Mouse (Mus musculus): ENCODE measurements around the gene Fam198a. TPM values are rescaled to one million over a fixed set of nuclear protein-coding genes. Genes with fewer than 3 reads are reported as not detected.

Gene Fam198a
- total and polyA plus RNA-seq, 3 experiments: 0.12 to 0.26 TPM; not detected in 1

GRCm38 (mm10) chr9:121995077-121995476 is 44.3 kb downstream of the Fam198a start:
- no peak overlapping the region for H3K9ac ChIP-seq (ENCODE audit: control insufficient read depth, low read depth, low read length, poor library complexity, severe bottlenecking)
- no peak overlapping the region for H3K4me3 ChIP-seq (ENCODE audit: control insufficient read depth in 1 of 2, insufficient read depth in 1 of 2, low read depth in 2 of 2, low read length in 2 of 2)

GRCm38 (mm10) chr9:121995508-121996131 is 44.8 kb downstream of the Fam198a start:
- H3K9me3 ChIP-seq (replicated peaks; ENCODE audit: insufficient read depth, low read length): no peaks in the 10 kb centered on the region
- TF ChIP-seq JUND (IDR thresholded peaks at IDR 0.05; ENCODE audit: low read depth, low read length) (no peak), E2F4 (IDR thresholded peaks at IDR 0.05; ENCODE audit: borderline replicate concordance, low read depth, low read length) (no peak), MXI1 (IDR thresholded peaks at IDR 0.05; ENCODE audit: low read depth, low read length) (no peak), BHLHE40 (IDR thresholded peaks at IDR 0.05; ENCODE audit: borderline replicate concordance, low read depth, low read length) (no peak), ZC3H11A (IDR thresholded peaks at IDR 0.05; ENCODE audit: low read depth, low read length) (no peak), CHD2 (IDR thresholded peaks at IDR 0.05; ENCODE audit: low read length) (no peak), POLR2AphosphoS5 (IDR thresholded peaks at IDR 0.05; ENCODE audit: borderline replicate concordance, low read depth, low read length) (no peak), POLR2AphosphoS2 (IDR thresholded peaks at IDR 0.05; ENCODE audit: low read length) (no peak), RCOR1 (IDR thresholded peaks at IDR 0.05; ENCODE audit: low read depth, low read length) (no peak), MYB (IDR thresholded peaks at IDR 0.05; ENCODE audit: low read depth, low read length) (no peak), TAL1 (IDR thresholded peaks at IDR 0.05; ENCODE audit: low read length) (no peak), NRF1 (IDR thresholded peaks at IDR 0.05; ENCODE audit: insufficient read depth, low read depth, low read length, poor library complexity, severe bottlenecking) (no peak), NELFE (IDR thresholded peaks at IDR 0.05; ENCODE audit: low read depth, low read length) (no peak), KAT2A (conservative IDR thresholded peaks at IDR 0.05; ENCODE audit: low read depth, low read length) (no peak), ELF1 (IDR thresholded peaks at IDR 0.05; ENCODE audit: low read depth, low read length) (no peak), MAX (IDR thresholded peaks at IDR 0.05; ENCODE audit: low read length) (no peak), USF1 (IDR thresholded peaks at IDR 0.05; ENCODE audit: low read depth, low read length) (no peak), RAD21 (IDR thresholded peaks at IDR 0.05; ENCODE audit: low read depth, low read length) (no peak)
- H3K27ac ChIP-seq (ENCODE audit: control insufficient read depth, low read depth, low read length): no peak overlapping the region
- no peaks in the 10 kb centered on the region for H3K4me1 ChIP-seq (ENCODE audit: control insufficient read depth in 1 of 2, insufficient read depth in 2 of 2, low read length in 2 of 2)
- no peaks in the 10 kb centered on the region for H3K36me3 ChIP-seq (ENCODE audit: control insufficient read depth in 1 of 2, insufficient read depth in 2 of 2, low read length in 2 of 2)
- DNase-seq (ENCODE audit: low read depth, low spot score): no peak
- no peaks in the 10 kb centered on the region for H3K79me2 ChIP-seq (ENCODE audit: control insufficient read depth, insufficient read depth, low read length, poor library complexity)
- H3K4me3 ChIP-seq (ENCODE audit: control insufficient read depth in 1 of 2, insufficient read depth in 1 of 2, low read depth in 2 of 2, low read length in 2 of 2): no peak overlapping the region
- H3K27me3 ChIP-seq (ENCODE audit: control insufficient read depth in 1 of 2, insufficient read depth in 2 of 2, low read length in 2 of 2): no peaks in the 10 kb centered on the region
- H3K9ac ChIP-seq (ENCODE audit: control insufficient read depth, low read depth, low read length, poor library complexity, severe bottlenecking): no peak overlapping the region

More at GRCm38 (mm10) chr9:121995077-121995476, 44.3 kb downstream of the Fam198a start:
- Histone ChIP-seq H3K9me3 (replicated peaks; ENCODE audit: insufficient read depth, low read length) (no peaks in the 10 kb centered on the region), H3K36me3 (ENCODE audit: control insufficient read depth in 1 of 2, insufficient read depth in 2 of 2, low read length in 2 of 2) (no peaks in the 10 kb centered on the region), H3K79me2 (ENCODE audit: control insufficient read depth, insufficient read depth, low read length, poor library complexity) (no peaks in the 10 kb centered on the region), H3K27ac (ENCODE audit: control insufficient read depth, low read depth, low read length) (no peak overlapping the region), H3K27me3 (ENCODE audit: control insufficient read depth in 1 of 2, insufficient read depth in 2 of 2, low read length in 2 of 2) (no peaks in the 10 kb centered on the region), H3K4me1 (ENCODE audit: control insufficient read depth in 1 of 2, insufficient read depth in 2 of 2, low read length in 2 of 2) (no peaks in the 10 kb centered on the region)
- TF ChIP-seq TBP (IDR thresholded peaks at IDR 0.05; ENCODE audit: low read depth, low read length) (no peak), ZMIZ1 (IDR thresholded peaks at IDR 0.05; ENCODE audit: low read depth, low read length) (no peak)
- DNase-seq (ENCODE audit: low read depth, low spot score): no peak

All from MEL (cell line).